Mouse (Mus musculus) kidney, adult 11 months (tissue): Measurements from ENCODE around the gene Ppargc1a.

Experiments
- DNase-seq: peaks from one replicate; pipeline ENCODE4 v3.0.0; 2022

Ppargc1a gene

DNA sequence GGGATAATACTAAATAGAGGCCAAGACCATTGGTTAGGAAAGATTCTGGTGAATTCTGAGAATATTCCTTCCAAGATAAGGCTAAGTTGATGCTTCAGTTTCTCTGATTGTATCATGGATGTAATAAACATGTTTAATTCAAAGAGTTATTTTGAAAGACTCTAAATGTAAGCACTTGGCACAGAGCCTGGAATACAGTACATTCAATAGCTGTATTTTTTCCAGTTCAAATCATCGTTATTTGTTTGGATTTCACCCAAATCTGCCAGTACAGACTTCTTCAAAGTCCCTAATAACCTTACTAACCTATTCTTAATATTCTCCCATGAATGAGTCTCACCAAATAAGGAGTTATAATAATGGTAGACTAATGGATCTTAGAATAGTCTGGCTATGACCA is 157.5 kb downstream of the Ppargc1a start:
- no peak for DNase-seq

DNA sequence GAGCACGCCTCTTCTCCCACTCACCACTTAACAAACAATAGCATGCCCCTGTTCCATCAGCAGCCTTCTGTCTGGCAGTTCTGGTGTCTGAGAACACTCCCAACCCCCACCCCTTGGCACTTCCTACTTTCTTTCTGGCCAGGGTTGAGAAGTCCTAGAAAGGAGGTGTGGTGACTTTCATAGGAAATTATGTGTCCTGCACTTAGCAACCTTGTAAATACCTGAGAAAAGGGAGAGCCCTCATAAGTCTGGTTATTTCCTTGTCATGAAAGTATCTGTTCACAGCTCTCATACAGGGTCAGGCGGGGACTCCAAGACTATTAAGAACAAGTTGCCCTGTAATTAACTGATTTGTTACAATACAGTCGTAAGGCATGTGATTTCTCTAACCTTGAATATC is 161.1 kb downstream of the Ppargc1a start:
- DNase-seq: no peak
